Mouse (Mus musculus) heart, postnatal 0 days (tissue): Measurements from ENCODE around the gene Mmgt2.

Experiments
- CTCF ChIP-seq: IDR thresholded peaks from 2 replicates; pipeline ENCODE4 v1.5.1; 2016; ENCODE audit warnings: antibody characterized with exemption, control low read depth, low read depth
- EP300 ChIP-seq: IDR thresholded peaks from 2 replicates; pipeline ENCODE4 v1.6.1; 2016; ENCODE audit warnings: antibody characterized with exemption, low read depth

DNA sequence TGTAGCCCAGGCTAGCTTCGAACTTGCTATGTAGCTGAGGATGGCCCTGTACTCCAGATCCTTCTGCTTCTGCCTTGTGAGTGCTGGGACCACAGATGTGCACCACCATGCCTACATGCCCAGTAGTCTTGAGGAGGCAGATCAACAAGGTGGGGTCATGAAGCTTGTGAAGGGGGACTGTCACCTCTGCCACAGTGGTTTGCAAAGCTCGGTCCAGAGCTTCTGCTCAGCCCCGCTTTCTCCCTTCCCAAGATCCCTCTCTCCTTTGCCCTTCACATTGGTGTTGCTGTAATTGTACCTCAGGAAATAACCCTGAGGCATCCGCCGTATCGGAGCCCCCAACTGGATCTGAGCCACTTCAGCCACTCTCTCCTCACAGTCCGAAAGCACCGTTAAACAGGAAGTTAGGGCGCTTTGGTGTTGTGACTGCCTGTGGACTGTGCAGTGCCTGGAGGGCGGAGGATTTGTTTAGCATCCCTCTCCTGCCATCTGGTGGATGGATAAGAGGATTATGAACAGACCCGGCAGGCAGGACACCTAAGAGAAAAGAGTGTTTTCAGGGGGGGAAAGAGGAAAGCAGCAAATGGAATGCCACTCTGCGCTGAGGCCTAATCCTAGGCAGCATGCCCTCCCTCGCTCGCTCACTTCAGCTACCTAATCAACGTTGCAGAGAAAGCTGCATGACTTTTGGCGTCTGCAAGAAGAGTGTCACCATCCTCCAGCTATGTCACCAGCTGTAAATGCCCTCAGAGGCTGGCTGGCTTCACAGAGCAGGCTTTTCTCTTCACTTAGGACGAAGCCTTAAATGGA, 27.2 kb downstream of the Mmgt2 start:
- TF ChIP-seq CTCF (peak; percentile 91), EP300 (no peak)
